8 mouse cellular contexts compared by ENCODE assay signal in genomic region chr7:100537519-100537902, GRCm38 (mm10). TPM values are rescaled to one million over a fixed set of nuclear protein-coding genes. Genes with fewer than 3 reads are reported as not detected.
A peak's percentile ranks its signal among the peaks of the same experiment; 100 is the strongest.
DNase-seq lines count a peak whose midpoint lies in the region; ATAC-seq lines count a peak whose summit lies in the region.

No protein-coding gene starts in this region.

- H3K9me3 ChIP-seq in hindbrain, embryonic 16.5 days (ENCODE audit: control insufficient read depth, low read length) = no peaks in the 10 kb centered on the region
- H3K9me3 ChIP-seq in midbrain, embryonic 14.5 days (ENCODE audit: control insufficient read depth, low read length) = no peaks in the 10 kb centered on the region

- peak overlapping the region; percentile 76 for H3K9ac ChIP-seq in hindbrain, embryonic 16.5 days (ENCODE audit: low read depth, low read length)
- H3K9ac ChIP-seq in midbrain, embryonic 14.5 days (replicated peaks; ENCODE audit: low read length) = peak overlapping the region; percentile 70

- peak overlapping the region; percentile 91 for H3K4me3 ChIP-seq in brown adipose tissue, adult 24 weeks (ENCODE audit: insufficient read depth, low read depth, low read length)
- peak overlapping the region; percentile 60 for H3K4me3 ChIP-seq in hindbrain, embryonic 16.5 days (ENCODE audit: low read length)
- peak overlapping the region; percentile 60 for H3K4me3 ChIP-seq in midbrain, embryonic 14.5 days (replicated peaks; ENCODE audit: low read depth, low read length)

- H3K27ac ChIP-seq in brown adipose tissue, adult 24 weeks (replicated peaks; ENCODE audit: low read depth, low read length) = no peak overlapping the region
- peak overlapping the region; percentile 85 for H3K27ac ChIP-seq in hindbrain, embryonic 16.5 days (ENCODE audit: low read depth, low read length)
- H3K27ac ChIP-seq in midbrain, embryonic 14.5 days (replicated peaks; ENCODE audit: low read depth, low read length) = peak overlapping the region; percentile 85; the same call in 1 of the 2 replicates

- H3K4me1 ChIP-seq in brown adipose tissue, adult 24 weeks (ENCODE audit: control insufficient read depth, insufficient read depth, insufficient read length, low read length) = 0 out of 2 replicates have a peak, but pooled peaks cover 2% of the 10 kb centered on the region
- peaks cover 7% of the 10 kb centered on the region for H3K4me1 ChIP-seq in hindbrain, embryonic 16.5 days (ENCODE audit: control insufficient read depth, insufficient read depth, low read depth, low read length)
- H3K4me1 ChIP-seq in midbrain, embryonic 14.5 days (ENCODE audit: control insufficient read depth, insufficient read depth, low read length) = peaks cover 10% of the 10 kb centered on the region

- no peak for ATAC-seq in hindbrain, embryonic 16.5 days
- ATAC-seq in midbrain, embryonic 14.5 days (ENCODE audit: low FRiP score, low TSS enrichment) = no peak

- peak overlapping the region; percentile 70 for H3K4me2 ChIP-seq in hindbrain, embryonic 16.5 days (ENCODE audit: low read length)
- H3K4me2 ChIP-seq in midbrain, embryonic 14.5 days (ENCODE audit: low read length) = peak overlapping the region; percentile 73

- WGBS in hindbrain, embryonic 16.5 days = 28% methylated on average over 7 of the region's 7 CpGs
- 38% methylated on average over 7 of the region's 7 CpGs for WGBS in midbrain, embryonic 14.5 days

- DNase-seq in kidney, adult 9 months = peak; percentile 36
- DNase-seq in kidney, postnatal 4 days = no peak
- no peak for DNase-seq in midbrain, embryonic 14.5 days
- no peak for DNase-seq in layer of hippocampus, adult 8-10 months (ENCODE audit: low spot score in 2 of 2)
- no peak for DNase-seq in cerebellum, postnatal 14 days
- DNase-seq in frontal cortex, adult 2 months (ENCODE audit: extremely low spot score in 1 of 2, low spot score in 1 of 2) = no peak

- H3K27me3 ChIP-seq in hindbrain, embryonic 16.5 days (replicated peaks; ENCODE audit: control insufficient read depth, insufficient read depth, low read length) = no peaks in the 10 kb centered on the region
- H3K27me3 ChIP-seq in midbrain, embryonic 14.5 days (ENCODE audit: control insufficient read depth, insufficient read depth, low read length) = no peaks in the 10 kb centered on the region

- H3K36me3 ChIP-seq in hindbrain, embryonic 16.5 days (ENCODE audit: control insufficient read depth, insufficient read depth, low read length) = peaks cover 12% of the 10 kb centered on the region
- peaks cover 16% of the 10 kb centered on the region for H3K36me3 ChIP-seq in midbrain, embryonic 14.5 days (ENCODE audit: control insufficient read depth, insufficient read depth, low read length)

RNA-seq across cellular contexts. Expression of gene Coa4, which starts 0.6 kb away (rescaled TPM):
- 6.4 and 11.6 TPM in 2 replicates for polyA plus RNA-seq in brown adipose tissue, adult 24 weeks (2012; ENCODE audit: insufficient read depth, insufficient read length, missing spikeins)
- polyA plus RNA-seq in hindbrain, embryonic 16.5 days (2015; fragmentation: Nextera tagmentation; extraction: Ambion mirVana) = 14.1 and 17.3 TPM in 2 replicates
- polyA plus RNA-seq in midbrain, embryonic 14.5 days (2014; fragmentation: Nextera tagmentation; extraction: Ambion mirVana) = 16.5 and 16.6 TPM in 2 replicates
- total RNA-seq in layer of hippocampus, adult 8-10 months (2022) = 1 to 10 TPM; 7.9 to 9.9 (median 9.2) TPM
- polyA plus RNA-seq in frontal cortex, adult 2 months (2012; rRNA removed) = 8.8 and 9.3 TPM in 2 replicates

RNA-seq across cellular contexts. Expression of gene Dnajb13, which starts 22.8 kb away (rescaled TPM):
- 2.6 and 2.7 TPM in 2 replicates for polyA plus RNA-seq in brown adipose tissue, adult 24 weeks (2012; ENCODE audit: insufficient read depth, insufficient read length, missing spikeins)
- polyA plus RNA-seq in hindbrain, embryonic 16.5 days (2015; fragmentation: Nextera tagmentation; extraction: Ambion mirVana) = 6.8 and 8.6 TPM in 2 replicates
- polyA plus RNA-seq in midbrain, embryonic 14.5 days (2014; fragmentation: Nextera tagmentation; extraction: Ambion mirVana) = 2.0 and 3.7 TPM in 2 replicates
- total RNA-seq in layer of hippocampus, adult 8-10 months (2022) = under 1 TPM in 3 of 4 experiments, not detected in 1; 0.38 to 0.98 (median 0.41) TPM
- 0.98 and 1.7 TPM in 2 replicates for polyA plus RNA-seq in frontal cortex, adult 2 months (2012; rRNA removed)

RNA-seq across cellular contexts. Expression of gene Ucp2, which starts 44.4 kb away (rescaled TPM):
- polyA plus RNA-seq in brown adipose tissue, adult 24 weeks (2012; ENCODE audit: insufficient read depth, insufficient read length, missing spikeins) = 54.8 and 55.8 TPM in 2 replicates
- polyA plus RNA-seq in hindbrain, embryonic 16.5 days (2015; fragmentation: Nextera tagmentation; extraction: Ambion mirVana) = 85.7 and 88.9 TPM in 2 replicates
- polyA plus RNA-seq in midbrain, embryonic 14.5 days (2014; fragmentation: Nextera tagmentation; extraction: Ambion mirVana) = 47.0 and 55.6 TPM in 2 replicates
- 100 to 1,000 TPM in 2 of 4 experiments, 10 to 100 TPM in 2; 40.3 to 175 (median 106) TPM for total RNA-seq in layer of hippocampus, adult 8-10 months (2022)
- 39.8 and 53.5 TPM in 2 replicates for polyA plus RNA-seq in frontal cortex, adult 2 months (2012; rRNA removed)
